Mouse (Mus musculus): Measurements from ENCODE around the gene Gm9774. TPM values are rescaled to one million over a fixed set of nuclear protein-coding genes. Genes with fewer than 3 reads are reported as not detected.

Gm9774 gene
- total RNA-seq (2017), result 2.1 and 3.1 TPM in 2 replicates

DNA sequence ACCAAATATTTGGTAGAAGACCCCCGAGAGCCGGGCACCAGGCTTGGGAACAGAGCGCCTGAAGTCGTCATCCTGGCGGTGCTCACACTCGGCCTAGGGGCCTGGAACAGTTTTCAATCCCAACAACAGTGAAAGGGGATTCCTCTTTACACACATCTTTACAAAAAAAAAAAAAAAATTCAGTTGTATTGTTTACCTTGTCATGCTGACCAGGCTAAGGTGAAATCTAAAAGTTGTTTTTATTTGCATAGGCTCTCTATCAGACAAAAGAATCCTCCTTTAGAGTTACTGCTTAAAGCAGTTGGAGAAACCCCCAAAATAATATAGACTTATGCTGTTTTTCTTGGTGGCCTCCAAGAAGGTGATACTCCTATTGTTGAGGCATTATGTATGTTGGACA is at the start of gene Gm9774:
TSS of gene Gm9774 (minus strand) at position 101 of the 400 bp plus-strand sequence.
- no peak for ATAC-seq (ENCODE audit: extremely low read depth, insufficient number of reproducible peaks, low FRiP score, poor library complexity, severe bottlenecking)

GRCm38 (mm10) chr3:92470111-92470510 is 40.9 kb upstream of the Gm9774 start:
- no peak for ATAC-seq (ENCODE audit: extremely low read depth, insufficient number of reproducible peaks, low FRiP score, poor library complexity, severe bottlenecking)

GRCm38 (mm10) chr3:92467424-92467823 is 38.2 kb upstream of the Gm9774 start:
- ATAC-seq (ENCODE audit: extremely low read depth, insufficient number of reproducible peaks, low FRiP score, poor library complexity, severe bottlenecking), result no peak

DNA sequence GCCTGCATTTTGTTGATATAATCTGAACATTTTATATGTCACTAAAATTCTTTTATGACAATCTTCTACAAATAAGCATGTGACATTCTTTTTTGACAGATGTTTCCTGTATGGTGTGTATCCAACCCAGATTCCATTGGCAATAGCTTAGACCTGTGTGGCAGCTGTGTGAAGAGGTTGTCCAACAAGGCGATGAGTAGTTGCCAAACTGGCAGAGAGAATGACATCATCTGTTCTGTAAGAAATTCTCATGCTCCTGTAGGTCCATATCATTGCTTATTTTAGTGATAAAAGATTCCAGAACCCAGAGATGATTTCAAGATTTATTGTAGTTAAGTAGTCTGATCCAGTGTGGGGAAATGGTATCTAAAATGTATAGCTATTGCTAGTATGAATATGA is 37.4 kb upstream of the Gm9774 start:
- no peak for ATAC-seq (ENCODE audit: extremely low read depth, insufficient number of reproducible peaks, low FRiP score, poor library complexity, severe bottlenecking)

GRCm38 (mm10) chr3:92458620-92459019 is 29.4 kb upstream of the Gm9774 start, which contains the start of gene Sprr3:
TSS of gene Sprr3 (minus strand) at chr3:92458720.
- ATAC-seq (ENCODE audit: extremely low read depth, insufficient number of reproducible peaks, low FRiP score, poor library complexity, severe bottlenecking), result no peak

DNA sequence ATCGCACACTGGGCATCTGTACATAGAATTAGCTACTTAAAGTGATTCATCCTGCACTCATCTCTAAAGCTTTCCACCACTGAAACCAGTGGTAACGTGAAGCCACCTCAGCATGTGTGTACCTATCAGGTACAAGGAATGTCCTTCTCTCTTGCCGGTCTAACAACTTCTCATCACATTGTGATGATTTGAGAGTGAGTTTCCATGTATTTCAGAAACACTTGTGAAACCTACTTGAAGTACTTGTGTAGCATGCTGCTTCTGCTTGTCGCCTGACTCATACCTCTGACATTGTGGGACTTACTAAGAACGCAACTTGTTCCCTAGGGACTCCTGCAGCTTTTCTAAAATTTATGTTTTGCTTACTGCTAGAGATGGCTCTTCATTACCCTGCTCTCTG is 25.9 kb upstream of the Gm9774 start:
- no peak for ATAC-seq (ENCODE audit: extremely low read depth, insufficient number of reproducible peaks, low FRiP score, poor library complexity, severe bottlenecking)

GRCm38 (mm10) chr3:92440177-92440576 is 11.0 kb upstream of the Gm9774 start:
- ATAC-seq (ENCODE audit: extremely low read depth, insufficient number of reproducible peaks, low FRiP score, poor library complexity, severe bottlenecking), result no peak

DNA sequence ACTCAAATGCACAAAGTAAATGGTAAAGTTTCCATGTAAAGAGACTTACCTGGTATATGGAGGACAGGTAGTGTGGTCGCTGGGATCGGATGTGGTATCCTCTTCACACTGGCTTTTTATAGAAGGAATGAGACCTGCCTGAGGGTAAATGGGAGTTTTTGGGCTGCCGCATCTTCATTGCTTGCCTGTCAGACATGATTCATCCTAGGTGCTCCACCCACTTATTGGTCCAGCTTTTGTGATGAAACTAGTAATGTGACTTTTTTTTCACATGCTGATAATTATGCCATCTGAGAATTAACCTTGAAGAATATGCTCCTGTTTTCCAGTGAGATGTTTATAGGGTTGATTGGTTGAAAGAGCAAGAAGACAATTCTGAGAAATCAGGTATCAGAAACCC is 9.5 kb upstream of the Gm9774 start, which contains the start of gene Sprr1b:
TSS of gene Sprr1b (minus strand) at position 101 of the 400 bp plus-strand sequence.
- no peak for ATAC-seq (ENCODE audit: extremely low read depth, insufficient number of reproducible peaks, low FRiP score, poor library complexity, severe bottlenecking)

DNA sequence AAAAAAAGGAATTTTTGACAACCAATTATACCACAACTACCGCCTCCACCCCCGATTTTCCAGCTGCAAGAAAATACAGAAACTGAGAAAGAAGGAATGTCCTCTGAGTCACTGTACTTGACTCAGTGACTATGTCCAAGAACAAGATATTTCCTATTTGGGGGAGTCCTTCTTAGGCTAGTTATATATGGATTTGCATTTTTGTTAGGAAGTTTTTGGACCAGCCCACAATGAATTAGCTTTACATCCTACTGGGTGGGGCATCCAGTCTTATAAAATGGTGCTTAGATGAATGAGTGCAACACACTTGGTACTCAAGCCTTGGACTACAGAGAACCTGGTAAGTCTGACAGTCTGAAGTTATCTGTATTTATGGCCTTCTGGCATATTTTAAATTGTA is 3.1 kb upstream of the Gm9774 start, which contains the start of gene Sprr2k:
TSS of gene Sprr2k (plus strand) at position 301 of the 400 bp plus-strand sequence.
- ATAC-seq (ENCODE audit: extremely low read depth, insufficient number of reproducible peaks, low FRiP score, poor library complexity, severe bottlenecking), result no peak

GRCm38 (mm10) chr3:92417782-92418181 is 11.4 kb downstream of the Gm9774 start, which contains the start of gene Sprr2j-ps:
TSS of gene Sprr2j-ps (plus strand) at chr3:92418082.
- ATAC-seq (ENCODE audit: extremely low read depth, insufficient number of reproducible peaks, low FRiP score, poor library complexity, severe bottlenecking), result no peak

DNA sequence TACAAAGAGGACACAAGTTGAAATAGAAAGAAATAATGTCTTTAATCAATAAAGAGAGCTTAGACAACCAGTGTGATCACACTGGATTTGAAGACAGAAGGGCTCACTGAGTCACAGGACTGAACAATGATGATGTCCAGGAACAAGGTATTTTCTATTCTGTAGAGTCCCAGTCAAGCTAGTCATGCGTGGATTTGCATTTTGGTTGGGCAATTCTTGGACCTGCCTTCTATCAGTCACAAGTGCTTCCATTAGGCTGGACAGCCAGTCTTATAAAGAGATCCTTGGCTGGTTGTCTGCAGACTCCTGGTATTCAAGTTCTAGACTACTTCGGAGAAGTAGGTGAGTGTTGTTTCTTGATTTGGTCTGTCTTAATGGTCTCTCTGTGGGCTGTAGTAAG is 21.5 kb downstream of the Gm9774 start, which contains the start of gene Sprr2i:
TSS of gene Sprr2i (plus strand) at position 301 of the 400 bp plus-strand sequence.
- ATAC-seq (ENCODE audit: extremely low read depth, insufficient number of reproducible peaks, low FRiP score, poor library complexity, severe bottlenecking), result no peak

- no peak for ATAC-seq (ENCODE audit: extremely low read depth, insufficient number of reproducible peaks, low FRiP score, poor library complexity, severe bottlenecking)
Measured at GRCm38 (mm10) chr3:92394301-92394700, 34.9 kb downstream of the Gm9774 start.

- ATAC-seq (ENCODE audit: extremely low read depth, insufficient number of reproducible peaks, low FRiP score, poor library complexity, severe bottlenecking), result no peak
Measured at GRCm38 (mm10) chr3:92385385-92385784, 43.8 kb downstream of the Gm9774 start, which contains the start of gene Sprr2h. TSS of gene Sprr2h (plus strand) at chr3:92385685.

Other genes with a start within 250 kb of the Gm9774 start
- gene Sprr2a1, start 213.6 kb downstream of the Gm9774 start, total RNA-seq (2017), result not detected in 2 replicates
- gene Sprr2a2, start 213.5 kb downstream of the Gm9774 start, total RNA-seq (2017), result 0.12 TPM in 1 of 2 replicates, not detected in the other
- gene Sprr2a3, start 144.0 kb downstream of the Gm9774 start, total RNA-seq (2017), result not detected in 2 replicates
- gene Sprr2b, start 112.8 kb downstream of the Gm9774 start, total RNA-seq (2017), result not detected in 2 replicates
- not detected in 2 replicates for gene Sprr2d, start 90.3 kb downstream of the Gm9774 start, total RNA-seq (2017)
- gene Sprr2e, start 77.3 kb downstream of the Gm9774 start, total RNA-seq (2017), result not detected in 2 replicates
- not detected in 2 replicates for gene Sprr2f, start 64.2 kb downstream of the Gm9774 start, total RNA-seq (2017)
- gene Sprr2h, start 43.7 kb downstream of the Gm9774 start, total RNA-seq (2017), result not detected in 2 replicates
- gene Sprr2i, start 21.4 kb downstream of the Gm9774 start, total RNA-seq (2017), result not detected in 2 replicates
- not detected in 2 replicates for gene Sprr2j-ps, start 11.3 kb downstream of the Gm9774 start, total RNA-seq (2017)
- not detected in 2 replicates for gene Sprr2k, start 3.2 kb upstream of the Gm9774 start, total RNA-seq (2017)
- gene Sprr1b, start 9.4 kb upstream of the Gm9774 start, total RNA-seq (2017), result not detected in 2 replicates
- gene Sprr3, start 29.3 kb upstream of the Gm9774 start, total RNA-seq (2017), result not detected in 2 replicates
- not detected in 2 replicates for gene Sprr1a, start 56.5 kb upstream of the Gm9774 start, total RNA-seq (2017)
- not detected in 2 replicates for gene Sprr4, start 71.1 kb upstream of the Gm9774 start, total RNA-seq (2017)
- gene 2310046K23Rik, start 105.1 kb upstream of the Gm9774 start, total RNA-seq (2017), result 0.98 TPM in 1 of 2 replicates, not detected in the other
- gene Ivl, start 144.3 kb upstream of the Gm9774 start, total RNA-seq (2017), result not detected in 2 replicates
- not detected in 2 replicates for gene Smcp, start 159.6 kb upstream of the Gm9774 start, total RNA-seq (2017)
- not detected in 2 replicates for gene 2210017I01Rik, start 178.1 kb upstream of the Gm9774 start, total RNA-seq (2017)
- not detected in 2 replicates for gene Lce6a, start 192.2 kb upstream of the Gm9774 start, total RNA-seq (2017)
- not detected in 2 replicates for gene Lce1a1, start 218.9 kb upstream of the Gm9774 start, total RNA-seq (2017)
- gene Lce1b, start 227.5 kb upstream of the Gm9774 start, total RNA-seq (2017), result not detected in 2 replicates
- gene Lce1a2, start 240.9 kb upstream of the Gm9774 start, total RNA-seq (2017), result not detected in 2 replicates
- not detected in 2 replicates for gene Lce1c, start 249.8 kb upstream of the Gm9774 start, total RNA-seq (2017)

Data from neutrophil, adult 5-6 weeks (primary cell).